Comparison of ENCODE assay signal across 8 mouse cellular contexts in the genomic region with DNA sequence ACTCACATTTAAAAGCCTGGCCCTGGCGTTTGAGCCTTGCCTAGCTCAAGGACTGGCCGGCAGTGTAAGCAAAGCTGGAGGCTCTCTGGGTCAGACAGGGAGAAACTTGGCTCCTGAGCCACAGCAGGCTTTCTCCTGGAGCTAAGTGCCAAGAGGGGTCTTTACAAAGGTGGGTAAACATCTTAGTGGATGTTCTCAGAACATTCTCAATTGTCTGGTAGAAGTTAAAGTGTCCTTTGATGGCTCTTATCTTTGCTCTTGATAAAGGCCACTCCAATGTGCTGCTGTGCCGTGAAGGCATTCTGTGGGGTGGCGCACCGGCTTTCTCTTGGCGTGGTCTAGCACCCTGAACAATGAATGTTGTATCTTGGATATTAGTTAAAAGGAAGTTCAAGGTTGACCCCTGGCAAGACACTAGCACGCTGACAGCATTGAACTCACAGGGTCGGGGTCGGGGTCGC. TPM values are rescaled to one million over a fixed set of nuclear protein-coding genes. Genes with fewer than 3 reads are reported as not detected.
DNase-seq lines count a peak whose midpoint lies in the region; ATAC-seq and TF ChIP-seq lines count a peak whose summit lies in the region.

No protein-coding gene starts in this region.

- ATAC-seq in heart, embryonic 16.5 days (replicated peaks; ENCODE audit: extremely low read depth, insufficient read depth, low FRiP score): no peak
- no peak for ATAC-seq in embryonic facial prominence, embryonic 15.5 days (ENCODE audit: insufficient number of reproducible peaks, low FRiP score, low TSS enrichment, low read depth)
- no peak for ATAC-seq in limb, embryonic 14.5 days (ENCODE audit: low FRiP score, low read depth)

- H3K27me3 ChIP-seq in heart, embryonic 16.5 days (ENCODE audit: control insufficient read depth, insufficient read depth, low read length): no peaks in the 10 kb centered on the region
- H3K27me3 ChIP-seq in embryonic facial prominence, embryonic 15.5 days: no peaks in the 10 kb centered on the region
- no peaks in the 10 kb centered on the region for H3K27me3 ChIP-seq in limb, embryonic 14.5 days (ENCODE audit: control insufficient read depth, insufficient read depth, low read length)
- H3K27me3 ChIP-seq in myocyte (ENCODE audit: control insufficient read depth, insufficient read depth, insufficient read length): no peaks in the 10 kb centered on the region

- WGBS in heart, embryonic 16.5 days: 47% methylated on average over 10 of the region's 10 CpGs
- 78% methylated on average over 10 of the region's 10 CpGs for WGBS in embryonic facial prominence, embryonic 15.5 days
- 75% methylated on average over 10 of the region's 10 CpGs for WGBS in limb, embryonic 14.5 days

- no peaks in the 10 kb centered on the region for H3K9me3 ChIP-seq in heart, embryonic 16.5 days (replicated peaks; ENCODE audit: control insufficient read depth, low read length)
- no peaks in the 10 kb centered on the region for H3K9me3 ChIP-seq in embryonic facial prominence, embryonic 15.5 days (replicated peaks)
- no peaks in the 10 kb centered on the region for H3K9me3 ChIP-seq in limb, embryonic 14.5 days (ENCODE audit: control insufficient read depth, low read length)

- no peak for DNase-seq in heart, adult 18-20 months
- DNase-seq in limb, embryonic 14.5 days (ENCODE audit: low spot score): no peak
- no peak for DNase-seq in gastrocnemius, postnatal 4 days (ENCODE audit: low spot score in 2 of 2)
- no peak for DNase-seq in T-cell, adult 2 months (ENCODE audit: low spot score)
- no peak for DNase-seq in ovary, postnatal 10 days (ENCODE audit: low spot score)

- H3K9ac ChIP-seq in heart, embryonic 16.5 days (ENCODE audit: low read length): no peak overlapping the region
- H3K9ac ChIP-seq in embryonic facial prominence, embryonic 15.5 days: no peak overlapping the region
- peak overlapping the region; percentile 58; the same call in 1 of the 2 replicates for H3K9ac ChIP-seq in limb, embryonic 14.5 days (ENCODE audit: low read depth, low read length, severe bottlenecking)

- no peak overlapping the region for H3ac ChIP-seq in myocyte (ENCODE audit: control insufficient read depth, insufficient read length)

- H3K4me3 ChIP-seq in heart, embryonic 16.5 days (ENCODE audit: low read length): peak overlapping the region; percentile 71; the same call in 1 of the 2 replicates
- H3K4me3 ChIP-seq in embryonic facial prominence, embryonic 15.5 days (replicated peaks): no peak overlapping the region
- 0 out of 2 replicates have a peak overlapping the region, but pooled peaks have one; percentile 42 for H3K4me3 ChIP-seq in limb, embryonic 14.5 days (replicated peaks; ENCODE audit: low read length)
- H3K4me3 ChIP-seq in myocyte: peak overlapping the region; percentile 30

- H3K27ac ChIP-seq in heart, embryonic 16.5 days (ENCODE audit: low read length): no peak overlapping the region
- no peak overlapping the region for H3K27ac ChIP-seq in embryonic facial prominence, embryonic 15.5 days (replicated peaks)
- peak overlapping the region; percentile 80; the same call in 1 of the 2 replicates for H3K27ac ChIP-seq in limb, embryonic 14.5 days (replicated peaks; ENCODE audit: low read depth, low read length)

- TF ChIP-seq POLR2A in limb, embryonic 14.5 days (IDR thresholded peaks at IDR 0.05; ENCODE audit: borderline replicate concordance, extremely low read depth, insufficient read depth, insufficient read length): no peak
- no peak for TF ChIP-seq POLR2A in myocyte (IDR thresholded peaks at IDR 0.05; ENCODE audit: insufficient read length, low read depth)

- no peaks in the 10 kb centered on the region for H3K79me2 ChIP-seq in myocyte (ENCODE audit: control insufficient read depth, insufficient read depth)

- H3K4me2 ChIP-seq in heart, embryonic 16.5 days (ENCODE audit: low read depth, low read length): peak overlapping the region; percentile 73
- H3K4me2 ChIP-seq in embryonic facial prominence, embryonic 15.5 days (replicated peaks): peak overlapping the region; percentile 78
- H3K4me2 ChIP-seq in limb, embryonic 14.5 days (replicated peaks; ENCODE audit: low read depth, low read length, severe bottlenecking): peak overlapping the region; percentile 79
- H3K4me2 ChIP-seq in myocyte (ENCODE audit: low read depth): no peak overlapping the region

- peaks cover 5% of the 10 kb centered on the region for H3K36me3 ChIP-seq in heart, embryonic 16.5 days (ENCODE audit: control insufficient read depth, insufficient read depth)
- H3K36me3 ChIP-seq in embryonic facial prominence, embryonic 15.5 days: peaks cover 33% of the 10 kb centered on the region
- H3K36me3 ChIP-seq in limb, embryonic 14.5 days (ENCODE audit: control insufficient read depth, insufficient read depth, low read length): peaks cover 35% of the 10 kb centered on the region
- H3K36me3 ChIP-seq in myocyte (ENCODE audit: control insufficient read depth, insufficient read depth): no peaks in the 10 kb centered on the region

- peaks cover 18% of the 10 kb centered on the region for H3K4me1 ChIP-seq in heart, embryonic 16.5 days (ENCODE audit: control insufficient read depth, insufficient read depth, low read length)
- H3K4me1 ChIP-seq in embryonic facial prominence, embryonic 15.5 days: peaks cover 50% of the 10 kb centered on the region
- H3K4me1 ChIP-seq in limb, embryonic 14.5 days (ENCODE audit: control insufficient read depth, insufficient read depth, low read length): peaks cover 16% of the 10 kb centered on the region

TF ChIP-seq in myocyte, 11 proteins besides CTCF, POLR2A, EP300 and RAD21:
- no peak for TF ChIP-seq MYOG (IDR thresholded peaks at IDR 0.05; ENCODE audit: control insufficient read depth in 1 of 3, insufficient read depth in 1 of 3, insufficient read length in 2 of 3, low read depth in 2 of 3)
- no peak for TF ChIP-seq POLR2AphosphoS2 (IDR thresholded peaks at IDR 0.05; ENCODE audit: insufficient read length, low read depth)
- TF ChIP-seq MYOD1 (IDR thresholded peaks at IDR 0.05; ENCODE audit: control insufficient read depth in 1 of 3, insufficient read length in 2 of 3, low read depth in 2 of 3): no peak
- TF ChIP-seq TCF12 (IDR thresholded peaks at IDR 0.05; ENCODE audit: insufficient read depth, poor library complexity, severe bottlenecking): no peak
- TF ChIP-seq MAX (IDR thresholded peaks at IDR 0.05; ENCODE audit: low read depth): no peak
TF ChIP-seq in myocyte: peak in this region for 0.

RNA-seq across cellular contexts. Expression of gene Khk, which starts 1.4 kb away (rescaled TPM):
- 12.9 and 15.0 TPM in 2 replicates for polyA plus RNA-seq in heart, embryonic 16.5 days (2015; fragmentation: Nextera tagmentation; extraction: Ambion mirVana)
- 10 to 100 TPM; 27.1 to 28.5 TPM for total RNA-seq in heart, adult 18-20 months (2021)
- 23.8 and 25.6 TPM in 2 replicates for polyA plus RNA-seq in embryonic facial prominence, embryonic 15.5 days (2015; fragmentation: Nextera tagmentation; extraction: Ambion mirVana)
- polyA plus RNA-seq in limb, embryonic 14.5 days (2012; rRNA removed): 29.5 and 37.8 TPM in 2 replicates
- polyA plus RNA-seq in limb, embryonic 14.5 days (2014; fragmentation: Nextera tagmentation; extraction: Ambion mirVana): 29.7 and 31.3 TPM in 2 replicates
- 16.6 TPM for polyA plus RNA-seq in myocyte (2012; fragmentation: generic; extraction: Trizol)
- 10 to 100 TPM; 26.7 to 29.8 TPM for total RNA-seq in gastrocnemius, postnatal 4 days (2021)

RNA-seq across cellular contexts. Expression of gene Emilin1, which starts 9.4 kb away (rescaled TPM):
- polyA plus RNA-seq in heart, embryonic 16.5 days (2015; fragmentation: Nextera tagmentation; extraction: Ambion mirVana): 145 and 157 TPM in 2 replicates
- 10 to 100 TPM; 14.2 to 16.9 TPM for total RNA-seq in heart, adult 18-20 months (2021)
- polyA plus RNA-seq in embryonic facial prominence, embryonic 15.5 days (2015; fragmentation: Nextera tagmentation; extraction: Ambion mirVana): 244 and 254 TPM in 2 replicates
- polyA plus RNA-seq in limb, embryonic 14.5 days (2012; rRNA removed): 222 and 268 TPM in 2 replicates
- polyA plus RNA-seq in limb, embryonic 14.5 days (2014; fragmentation: Nextera tagmentation; extraction: Ambion mirVana): 191 and 204 TPM in 2 replicates
- polyA plus RNA-seq in myocyte (2012; fragmentation: generic; extraction: Trizol): 25.8 TPM
- total RNA-seq in gastrocnemius, postnatal 4 days (2021): 100 to 1,000 TPM in 1 of 2 experiments, 10 to 100 TPM in 1; 86.8 to 104 TPM

RNA-seq across cellular contexts. Expression of gene Ost4, which starts 15.0 kb away (rescaled TPM):
- polyA plus RNA-seq in heart, embryonic 16.5 days (2015; fragmentation: Nextera tagmentation; extraction: Ambion mirVana): 349 and 355 TPM in 2 replicates
- 100 to 1,000 TPM; 146 to 159 TPM for total RNA-seq in heart, adult 18-20 months (2021)
- 482 and 502 TPM in 2 replicates for polyA plus RNA-seq in embryonic facial prominence, embryonic 15.5 days (2015; fragmentation: Nextera tagmentation; extraction: Ambion mirVana)
- polyA plus RNA-seq in limb, embryonic 14.5 days (2012; rRNA removed): 364 and 388 TPM in 2 replicates
- polyA plus RNA-seq in limb, embryonic 14.5 days (2014; fragmentation: Nextera tagmentation; extraction: Ambion mirVana): 502 and 567 TPM in 2 replicates
- polyA plus RNA-seq in myocyte (2012; fragmentation: generic; extraction: Trizol): 262 TPM
- 100 to 1,000 TPM; 171 to 194 TPM for total RNA-seq in gastrocnemius, postnatal 4 days (2021)

RNA-seq across cellular contexts. Expression of gene Cgref1, which starts 22.8 kb away (rescaled TPM):
- 2.6 and 2.7 TPM in 2 replicates for polyA plus RNA-seq in heart, embryonic 16.5 days (2015; fragmentation: Nextera tagmentation; extraction: Ambion mirVana)
- under 1 TPM; 0.59 to 0.84 TPM for total RNA-seq in heart, adult 18-20 months (2021)
- polyA plus RNA-seq in embryonic facial prominence, embryonic 15.5 days (2015; fragmentation: Nextera tagmentation; extraction: Ambion mirVana): 32.1 and 34.0 TPM in 2 replicates
- 19.8 and 21.5 TPM in 2 replicates for polyA plus RNA-seq in limb, embryonic 14.5 days (2012; rRNA removed)
- polyA plus RNA-seq in limb, embryonic 14.5 days (2014; fragmentation: Nextera tagmentation; extraction: Ambion mirVana): 15.1 and 20.9 TPM in 2 replicates
- polyA plus RNA-seq in myocyte (2012; fragmentation: generic; extraction: Trizol): 26.2 TPM
- 1 to 10 TPM; 9.5 to 10.0 TPM for total RNA-seq in gastrocnemius, postnatal 4 days (2021)

RNA-seq across cellular contexts. Expression of gene Agbl5, which starts 34.1 kb away (rescaled TPM):
- polyA plus RNA-seq in heart, embryonic 16.5 days (2015; fragmentation: Nextera tagmentation; extraction: Ambion mirVana): 10.8 and 11.8 TPM in 2 replicates
- 1 to 10 TPM; 7.2 to 7.3 TPM for total RNA-seq in heart, adult 18-20 months (2021)
- polyA plus RNA-seq in embryonic facial prominence, embryonic 15.5 days (2015; fragmentation: Nextera tagmentation; extraction: Ambion mirVana): 22.1 and 28.7 TPM in 2 replicates
- polyA plus RNA-seq in limb, embryonic 14.5 days (2012; rRNA removed): 61.9 and 78.3 TPM in 2 replicates
- polyA plus RNA-seq in limb, embryonic 14.5 days (2014; fragmentation: Nextera tagmentation; extraction: Ambion mirVana): 27.7 and 32.2 TPM in 2 replicates
- polyA plus RNA-seq in myocyte (2012; fragmentation: generic; extraction: Trizol): 3.1 TPM
- total RNA-seq in gastrocnemius, postnatal 4 days (2021): 10 to 100 TPM in 1 of 2 experiments, 1 to 10 TPM in 1; 8.3 to 10.0 TPM
